Mouse (Mus musculus) stomach, postnatal 0 days (tissue): ENCODE results near the gene Mgl2. TPM values are rescaled to one million over a fixed set of nuclear protein-coding genes. Genes with fewer than 3 reads are reported as not detected.
A peak's percentile ranks its signal among the peaks of the same experiment; 100 is the strongest.
"Not testable (repeated sequence)": the region's sequence is repeated elsewhere in the genome, so short reads cannot be mapped to it uniquely, and the experiment has no call there.

Experiments used
- ATAC-seq: fragments of 200-750 bp; cut with Nextera tagmentation; 2 replicates; pipeline ENCODE4 v1.8.0; 2017; ENCODE audit not compliant: low FRiP score, low TSS enrichment
- DNase-seq: peaks from one replicate; pipeline ENCODE4 v3.0.0-alpha.2; 2016; ENCODE audit warnings: low spot score
- H3K27ac ChIP-seq: fragments of 300-500 bp; sonication (generic); replicated peaks from 2 replicates; pipeline ENCODE4 v1.5.1; 2014; ENCODE audit warnings: mild to moderate bottlenecking, control low read depth
- H3K27me3 ChIP-seq: fragments of 300-500 bp; sonication (generic); 2 replicates; pipeline ENCODE4 v1.6.1; 2014; ENCODE audit warnings: low read length; ENCODE audit not compliant: control insufficient read depth, insufficient read depth
- H3K36me3 ChIP-seq: fragments of 300-500 bp; sonication (generic); 2 replicates; pipeline ENCODE4 v1.6.1; 2014; ENCODE audit warnings: low read length, mixed read lengths; ENCODE audit not compliant: control insufficient read depth, insufficient read depth
- H3K4me1 ChIP-seq: fragments of 300-500 bp; sonication (generic); replicated peaks from 2 replicates; pipeline ENCODE4 v1.6.1; 2014; ENCODE audit warnings: antibody characterized with exemption; ENCODE audit not compliant: control insufficient read depth, insufficient read depth
- H3K4me2 ChIP-seq: fragments of 300-500 bp; sonication (generic); replicated peaks from 2 replicates; pipeline ENCODE4 v1.6.1; 2014; ENCODE audit warnings: low read depth, mild to moderate bottlenecking, control low read depth, moderate library complexity
- H3K4me3 ChIP-seq: fragments of 300-500 bp; sonication (generic); 2 replicates; pipeline ENCODE4 v1.5.1; 2014; ENCODE audit warnings: low read depth, low read length, control low read depth
- H3K9ac ChIP-seq: fragments of 300-500 bp; sonication (generic); 2 replicates; pipeline ENCODE4 v1.6.1; 2014; ENCODE audit warnings: mild to moderate bottlenecking, low read length, control low read depth, mixed read lengths
- H3K9me3 ChIP-seq: fragments of 300-500 bp; sonication (generic); 2 replicates; pipeline ENCODE4 v1.6.1; 2016; ENCODE audit warnings: low read length; ENCODE audit not compliant: control insufficient read depth
- CTCF ChIP-seq: IDR thresholded peaks from 2 replicates; pipeline ENCODE4 v1.5.1; 2016; ENCODE audit warnings: antibody characterized with exemption, low read depth, mild to moderate bottlenecking, moderate library complexity
- EP300 ChIP-seq: optimal IDR thresholded peaks from 2 replicates; pipeline ENCODE3; 2016; ENCODE audit warnings: antibody characterized with exemption
- WGBS: fragments of 180-500 bp; shearing (Covaris S2); extraction: QIAGEN DNeasy Blood & Tissue Kit; methylation state at CpG from one replicate; pipeline ENCODE4 v1.1.7; 2014; 5-methylcytosine and 5-hydroxymethylcytosine counted together
- polyA plus RNA-seq: library from polyadenylated mRNA; unstranded; fragments of >200 nt; fragmentation: Nextera tagmentation; extraction: Ambion mirVana; gene quantifications from 2 replicates; pipeline ENCODE4 v1.2.1, GENCODE M21; 2015

The Mgl2 gene
- polyA plus RNA-seq, 1 experiment from 2014 or later = 0.68 TPM

DNA sequence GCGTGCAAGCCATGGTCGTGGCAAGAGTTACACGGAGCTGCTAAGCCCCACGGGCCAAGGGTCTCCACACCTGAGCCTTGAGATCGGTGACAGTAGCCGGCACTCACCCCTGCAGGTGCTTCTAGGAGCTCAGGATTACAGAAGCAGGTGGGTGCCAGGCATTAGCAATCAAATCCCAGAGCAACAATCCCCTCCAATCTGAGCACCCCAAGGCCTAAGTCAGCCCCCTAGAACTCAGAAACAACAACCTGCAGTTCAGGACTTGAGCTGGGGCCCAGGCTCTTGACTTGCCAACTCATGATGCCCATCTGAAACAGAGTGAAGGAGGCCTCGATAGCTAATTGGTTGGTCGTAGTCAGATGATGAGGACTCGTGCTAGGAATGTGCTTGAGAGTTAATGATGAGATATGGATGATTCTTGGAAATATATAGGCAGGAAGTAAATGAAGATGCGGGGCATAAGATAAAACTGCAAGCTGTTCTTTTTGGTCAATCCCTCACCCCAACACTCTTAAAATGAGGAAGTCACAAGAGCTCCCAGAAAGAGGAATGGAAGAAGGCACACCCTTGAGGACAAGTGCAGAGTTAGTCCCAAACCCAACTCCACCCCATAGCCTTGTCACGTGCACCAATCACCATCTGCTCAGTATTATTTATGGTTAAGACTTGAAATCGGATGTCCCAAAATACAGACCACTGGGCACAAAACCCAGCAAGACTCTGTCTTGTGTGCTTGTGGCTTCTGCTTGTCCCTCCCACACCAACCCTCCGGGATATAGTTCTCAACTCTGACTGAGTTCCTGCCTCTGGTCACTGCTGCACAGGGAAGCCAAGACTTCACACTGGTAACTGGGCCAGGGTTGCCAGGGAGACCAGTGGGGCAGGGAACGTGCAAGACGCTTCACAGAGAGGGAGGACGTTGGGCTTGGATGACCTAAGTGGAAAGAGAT, 36.1 kb downstream of the Mgl2 start:
- 74% methylated on average over 16 of the region's 16 CpGs for WGBS
- no peaks in the 10 kb centered on the region for H3K9me3 ChIP-seq

DNA sequence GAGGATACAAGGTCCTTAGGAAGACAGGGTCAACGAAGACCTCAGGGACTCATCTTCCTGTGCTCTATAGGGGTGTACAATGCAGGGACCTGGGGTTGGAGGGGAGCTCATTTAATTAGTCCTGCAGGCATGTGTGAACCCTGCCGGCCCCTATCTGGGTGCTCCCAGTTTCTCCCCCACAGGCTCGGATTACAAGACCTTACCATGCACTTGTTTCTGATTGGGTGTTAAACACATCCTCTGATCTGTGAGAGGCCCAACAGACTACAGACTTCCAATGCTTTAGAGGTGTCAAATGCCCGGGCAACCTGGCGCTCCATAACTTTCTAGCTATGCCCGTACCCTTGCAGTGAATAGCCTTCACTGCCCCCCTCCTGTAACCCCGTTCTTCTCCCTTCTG, 38.0 kb downstream of the Mgl2 start:
- ATAC-seq = no peak
- no peak overlapping the region for H3K27ac ChIP-seq
- H3K4me3 ChIP-seq = no peak overlapping the region
- no peaks in the 10 kb centered on the region for H3K4me1 ChIP-seq
- H3K27me3 ChIP-seq = no peaks in the 10 kb centered on the region
- no peaks in the 10 kb centered on the region for H3K36me3 ChIP-seq
- no peak overlapping the region for H3K9ac ChIP-seq
- no peak for DNase-seq
- H3K4me2 ChIP-seq = no peak overlapping the region
- 55% methylated on average over 7 of the region's 7 CpGs for WGBS
- no peaks in the 10 kb centered on the region for H3K9me3 ChIP-seq
- TF ChIP-seq EP300 = no peak
- TF ChIP-seq CTCF = no peak

More for the DNA sequence above, 36.1 kb downstream of the Mgl2 start:
- Histone ChIP-seq H3K4me2 (no peak overlapping the region), H3K4me1 (no peaks in the 10 kb centered on the region), H3K27me3 (no peaks in the 10 kb centered on the region), H3K9ac (no peak overlapping the region), H3K4me3 (no peak overlapping the region), H3K36me3 (no peaks in the 10 kb centered on the region), H3K27ac (no peak overlapping the region)
- no peak for TF ChIP-seq CTCF
- ATAC-seq (no peak), DNase-seq (no peak)

DNA sequence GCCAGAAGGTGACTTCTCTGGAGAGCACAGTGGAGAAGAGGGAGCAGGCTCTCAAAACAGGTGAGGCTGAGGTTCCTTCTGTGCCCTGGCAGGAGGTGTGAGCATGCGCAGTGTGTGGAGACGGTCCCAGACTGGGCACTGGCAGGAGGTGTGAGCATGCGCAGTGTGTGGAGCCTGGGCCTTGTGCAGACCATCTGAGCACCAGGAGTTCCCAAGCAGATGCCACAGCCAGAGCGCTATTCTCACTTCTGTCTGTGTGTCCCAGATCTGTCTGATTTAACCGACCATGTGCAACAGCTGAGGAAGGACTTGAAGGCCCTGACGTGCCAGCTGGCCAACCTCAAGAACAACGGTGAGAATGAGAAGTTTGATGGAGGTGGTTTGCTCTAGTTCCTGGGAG, 39.3 kb downstream of the Mgl2 start:
- H3K4me1 ChIP-seq, H3K4me2 ChIP-seq, H3K27ac ChIP-seq, H3K36me3 ChIP-seq, H3K27me3 ChIP-seq, H3K9me3 ChIP-seq, ATAC-seq, H3K4me3 ChIP-seq, DNase-seq, H3K9ac ChIP-seq: not testable (repeated sequence)
- WGBS = 82% methylated on average over 6 of the region's 7 CpGs

DNA sequence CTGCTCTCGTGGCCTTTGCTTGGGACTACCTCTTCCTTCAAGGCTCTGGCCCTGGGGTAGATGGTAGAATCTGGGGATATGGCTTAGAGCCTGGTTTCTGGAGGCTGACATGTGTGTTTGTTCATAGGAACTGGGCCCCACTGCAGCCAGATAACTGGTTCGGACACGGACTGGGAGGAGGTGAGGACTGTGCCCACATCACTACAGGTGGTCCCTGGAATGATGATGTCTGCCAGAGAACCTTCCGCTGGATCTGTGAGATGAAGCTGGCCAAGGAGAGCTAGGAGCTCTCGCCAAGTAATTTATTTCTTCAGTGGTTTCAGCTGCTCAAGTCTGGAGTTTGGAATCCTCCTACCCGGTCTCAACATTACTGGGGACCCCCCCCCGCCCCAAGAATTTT, 40.2 kb downstream of the Mgl2 start:
- no peak overlapping the region for H3K27ac ChIP-seq
- no peaks in the 10 kb centered on the region for H3K4me1 ChIP-seq
- DNase-seq (no peak), ATAC-seq (no peak)
- H3K4me3 ChIP-seq = no peak overlapping the region
- H3K4me2 ChIP-seq = no peak overlapping the region
- WGBS = 76% methylated on average over 7 of the region's 7 CpGs
- no peaks in the 10 kb centered on the region for H3K27me3 ChIP-seq
- no peak overlapping the region for H3K9ac ChIP-seq
- TF ChIP-seq EP300 (no peak), CTCF (no peak)
- H3K36me3 ChIP-seq = no peaks in the 10 kb centered on the region
- H3K9me3 ChIP-seq = no peaks in the 10 kb centered on the region

DNA sequence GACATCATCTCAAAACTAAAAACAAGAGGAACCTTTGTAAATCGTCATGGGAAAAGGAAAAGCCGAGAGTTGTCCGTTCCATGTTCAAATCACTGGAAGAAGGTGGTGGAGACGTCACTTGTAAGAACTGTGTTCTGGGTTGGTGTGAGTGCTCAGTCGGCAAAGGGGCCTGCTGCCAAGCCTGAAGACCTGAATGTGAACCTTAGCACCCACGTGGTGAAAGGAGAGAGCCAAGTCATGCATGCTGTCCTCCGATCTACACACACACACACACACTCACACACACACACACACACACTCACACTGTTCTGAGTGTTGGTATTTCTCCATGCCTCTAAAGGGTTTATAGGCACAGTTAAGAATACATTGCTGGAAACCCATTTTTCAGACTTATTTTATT, 41.1 kb downstream of the Mgl2 start:
- no peaks in the 10 kb centered on the region for H3K36me3 ChIP-seq
- H3K4me2 ChIP-seq = no peak overlapping the region
- TF ChIP-seq EP300 (no peak), CTCF (no peak)
- 71% methylated on average over 7 of the region's 7 CpGs for WGBS
- H3K27me3 ChIP-seq = no peaks in the 10 kb centered on the region
- DNase-seq (no peak), ATAC-seq (no peak)
- H3K27ac ChIP-seq = no peak overlapping the region
- H3K4me3 ChIP-seq = no peak overlapping the region
- no peak overlapping the region for H3K9ac ChIP-seq
- H3K9me3 ChIP-seq = no peaks in the 10 kb centered on the region
- H3K4me1 ChIP-seq = no peaks in the 10 kb centered on the region

DNA sequence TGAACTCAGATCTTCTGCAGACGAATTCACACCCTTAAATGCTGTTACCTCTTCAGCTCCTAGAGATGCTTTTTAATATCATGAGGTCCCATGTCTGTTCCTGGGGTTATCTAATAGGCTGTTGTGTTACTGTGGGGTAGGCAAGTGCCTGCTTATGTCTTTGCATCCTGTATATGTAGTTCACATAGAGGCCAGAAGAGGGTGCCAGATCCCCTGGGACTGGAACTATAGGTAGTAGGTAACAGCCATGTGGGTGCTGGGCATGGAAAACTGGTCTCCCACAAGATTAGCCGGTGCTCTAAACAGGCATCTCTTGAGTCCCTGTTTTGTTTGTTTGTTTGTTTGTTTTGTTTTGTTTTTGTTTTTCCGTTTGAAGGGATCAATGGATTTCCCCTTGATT, 41.7 kb downstream of the Mgl2 start:
- H3K4me1 ChIP-seq = no peaks in the 10 kb centered on the region
- TF ChIP-seq CTCF (peak; percentile 71), EP300 (no peak)
- peak; percentile 28 for DNase-seq
- no peak for ATAC-seq
- no peak overlapping the region for H3K4me3 ChIP-seq
- no peaks in the 10 kb centered on the region for H3K9me3 ChIP-seq
- H3K27me3 ChIP-seq = no peaks in the 10 kb centered on the region
- WGBS = 52% methylated on average over 3 of the region's 3 CpGs
- no peak overlapping the region for H3K9ac ChIP-seq
- no peak overlapping the region for H3K27ac ChIP-seq
- H3K4me2 ChIP-seq = no peak overlapping the region
- no peaks in the 10 kb centered on the region for H3K36me3 ChIP-seq
